In the genomic region with DNA sequence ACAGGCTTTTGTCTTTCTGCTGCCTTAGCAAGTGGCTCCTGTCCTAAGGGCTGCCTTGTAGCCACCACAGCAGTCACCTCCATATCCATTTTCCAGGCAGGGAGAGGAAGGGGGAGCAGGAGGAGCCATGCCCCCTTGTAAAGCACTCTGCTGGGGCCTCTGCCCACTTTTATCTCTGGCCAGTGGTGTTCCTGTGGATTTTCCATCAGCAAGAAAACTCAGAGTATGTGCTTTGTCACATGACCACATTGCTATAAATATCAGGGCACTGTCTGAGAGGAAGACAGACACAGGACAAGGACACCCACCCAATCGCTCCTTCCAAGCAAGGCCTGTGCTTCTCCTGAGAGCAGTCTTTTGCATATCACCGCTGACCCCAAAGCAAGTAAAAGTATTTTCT, we compare ENCODE assay signal across 21 mouse cellular contexts. TPM values are rescaled to one million over a fixed set of nuclear protein-coding genes. Genes with fewer than 3 reads are reported as not detected.
A peak's percentile ranks its signal among the peaks of the same experiment; 100 is the strongest.
DNase-seq lines count a peak whose midpoint lies in the region; ATAC-seq and TF ChIP-seq lines count a peak whose summit lies in the region.
"Had no signal": no experiment of that assay in that cellular context is flagged by ENCODE, and none has a peak within 500 bp of the region (broad histone marks: within the 10 kb centered on the region; RNA-seq: fewer than 3 reads in every experiment).

No protein-coding gene starts in this region.

- H3K36me3 ChIP-seq in intestine, embryonic 16.5 days (ENCODE audit: control insufficient read depth, insufficient read depth, low read length): no peaks in the 10 kb centered on the region
- no peaks in the 10 kb centered on the region for H3K36me3 ChIP-seq in intestine, embryonic 15.5 days
- peaks cover 11% of the 10 kb centered on the region for H3K36me3 ChIP-seq in embryonic facial prominence, embryonic 10.5 days (replicated peaks)
- no peaks in the 10 kb centered on the region; the same call in 1 of the 2 replicates for H3K36me3 ChIP-seq in heart, embryonic 11.5 days (ENCODE audit: control insufficient read depth, insufficient read depth, low read length)
- H3K36me3 ChIP-seq in heart, postnatal 0 days (replicated peaks; ENCODE audit: control insufficient read depth, insufficient read depth, low read length): peaks cover 16% of the 10 kb centered on the region; the same call in 1 of the 2 replicates
- H3K36me3 ChIP-seq: liver, embryonic 13.5 days had no signal

- peak; percentile 2 for DNase-seq in embryonic facial prominence, embryonic 10.5 days (ENCODE audit: low spot score)
- peak; percentile 70 for DNase-seq in heart, postnatal 0 days (ENCODE audit: low spot score)
- DNase-seq in adrenal gland, postnatal 25 days: no peak
- no peak for DNase-seq in cerebellum, adult 9-10 months
- no peak for DNase-seq in left cerebral cortex, adult 11 months (ENCODE audit: low spot score)
- DNase-seq: cerebellum, adult 11-12 months; gastrocnemius, postnatal 10 days; kidney, adult 8-10 months; kidney, postnatal 10 days; liver, embryonic 13.5 days; lung, adult 2 months; lung, postnatal 14 days; thymus, adult 18-20 months; thymus, postnatal 36 days had no signal

- H3K4me3 ChIP-seq in intestine, embryonic 16.5 days (ENCODE audit: low read length): no peak overlapping the region
- H3K4me3 ChIP-seq in intestine, embryonic 15.5 days (replicated peaks): no peak overlapping the region
- H3K4me3 ChIP-seq in embryonic facial prominence, embryonic 10.5 days: no peak overlapping the region
- H3K4me3 ChIP-seq in heart, embryonic 11.5 days (ENCODE audit: low read depth, low read length): no peak overlapping the region
- H3K4me3 ChIP-seq in heart, postnatal 0 days (ENCODE audit: low read depth, low read length): no peak overlapping the region
- H3K4me3 ChIP-seq: forebrain, embryonic 15.5 days; hindbrain, embryonic 12.5 days; left cerebral cortex, adult 2 months; liver, embryonic 13.5 days; midbrain, embryonic 10.5 days had no signal

- 0 out of 2 replicates have a peak, but pooled peaks have one; percentile 21 for ATAC-seq in intestine, embryonic 16.5 days
- ATAC-seq in intestine, embryonic 15.5 days: no peak
- ATAC-seq in heart, embryonic 11.5 days (replicated peaks; ENCODE audit: insufficient number of reproducible peaks, low FRiP score, low TSS enrichment): peak; percentile 78
- peak; percentile 94 for ATAC-seq in heart, postnatal 0 days (ENCODE audit: insufficient read depth, low read depth)
- ATAC-seq: forebrain, embryonic 15.5 days had no signal

- no peak for TF ChIP-seq CTCF in heart, postnatal 0 days (IDR thresholded peaks at IDR 0.05; ENCODE audit: low read depth)

- H3K4me1 ChIP-seq in intestine, embryonic 16.5 days (ENCODE audit: control insufficient read depth, insufficient read depth, low read length): no peaks in the 10 kb centered on the region
- no peaks in the 10 kb centered on the region for H3K4me1 ChIP-seq in intestine, embryonic 15.5 days (replicated peaks)
- H3K4me1 ChIP-seq in embryonic facial prominence, embryonic 10.5 days: peaks cover 12% of the 10 kb centered on the region
- peaks cover 16% of the 10 kb centered on the region for H3K4me1 ChIP-seq in heart, embryonic 11.5 days (ENCODE audit: control insufficient read depth, insufficient read depth, low read length)
- peaks cover 7% of the 10 kb centered on the region; the same call in 1 of the 2 replicates for H3K4me1 ChIP-seq in heart, postnatal 0 days (ENCODE audit: control insufficient read depth, insufficient read depth)
- H3K4me1 ChIP-seq: liver, embryonic 13.5 days had no signal

- no peak overlapping the region for H3K9ac ChIP-seq in intestine, embryonic 16.5 days (ENCODE audit: low read depth, low read length)
- H3K9ac ChIP-seq in intestine, embryonic 15.5 days: no peak overlapping the region
- H3K9ac ChIP-seq in heart, embryonic 11.5 days (ENCODE audit: low read depth, low read length): no peak overlapping the region
- H3K9ac ChIP-seq in heart, postnatal 0 days (replicated peaks; ENCODE audit: low read depth, low read length): no peak overlapping the region
- H3K9ac ChIP-seq: forebrain, embryonic 15.5 days; hindbrain, embryonic 12.5 days; liver, embryonic 13.5 days had no signal

- WGBS in intestine, embryonic 16.5 days: 73% methylated on average over 2 of the region's 2 CpGs
- 80% methylated on average over 2 of the region's 2 CpGs for WGBS in intestine, embryonic 15.5 days
- WGBS in embryonic facial prominence, embryonic 10.5 days: 98% methylated on average over 2 of the region's 2 CpGs
- 29% methylated on average over 2 of the region's 2 CpGs for WGBS in heart, embryonic 11.5 days (ENCODE audit: insufficient replicate concordance)
- 23% methylated on average over 2 of the region's 2 CpGs for WGBS in heart, postnatal 0 days

- H3K27me3 ChIP-seq in intestine, embryonic 16.5 days (replicated peaks; ENCODE audit: control insufficient read depth, insufficient read depth, low read length): no peaks in the 10 kb centered on the region
- H3K27me3 ChIP-seq in intestine, embryonic 15.5 days (replicated peaks): no peaks in the 10 kb centered on the region
- H3K27me3 ChIP-seq in embryonic facial prominence, embryonic 10.5 days (replicated peaks; ENCODE audit: low read depth, poor library complexity, severe bottlenecking): no peaks in the 10 kb centered on the region
- no peaks in the 10 kb centered on the region for H3K27me3 ChIP-seq in heart, embryonic 11.5 days (ENCODE audit: control insufficient read depth, insufficient read depth, low read length)
- H3K27me3 ChIP-seq in heart, postnatal 0 days (ENCODE audit: control insufficient read depth, insufficient read depth, low read length): no peaks in the 10 kb centered on the region
- H3K27me3 ChIP-seq: forebrain, embryonic 15.5 days; hindbrain, embryonic 12.5 days; liver, embryonic 13.5 days had no signal

- no peaks in the 10 kb centered on the region for H3K9me3 ChIP-seq in intestine, embryonic 16.5 days (ENCODE audit: control insufficient read depth, low read length)
- H3K9me3 ChIP-seq in intestine, embryonic 15.5 days: no peaks in the 10 kb centered on the region
- H3K9me3 ChIP-seq in embryonic facial prominence, embryonic 10.5 days: no peaks in the 10 kb centered on the region
- H3K9me3 ChIP-seq in heart, embryonic 11.5 days (replicated peaks; ENCODE audit: control insufficient read depth, low read length): no peaks in the 10 kb centered on the region
- no peaks in the 10 kb centered on the region for H3K9me3 ChIP-seq in heart, postnatal 0 days (replicated peaks; ENCODE audit: control insufficient read depth, low read length)
- H3K9me3 ChIP-seq: forebrain, embryonic 15.5 days; hindbrain, embryonic 12.5 days; liver, embryonic 13.5 days; midbrain, embryonic 10.5 days had no signal

- TF ChIP-seq EP300 in heart, postnatal 0 days (IDR thresholded peaks at IDR 0.05; ENCODE audit: low read depth): 0 out of 2 replicates have a peak, but pooled peaks have one; percentile 34

- H3K4me2 ChIP-seq in intestine, embryonic 16.5 days (ENCODE audit: low read depth, low read length): no peak overlapping the region
- no peak overlapping the region for H3K4me2 ChIP-seq in intestine, embryonic 15.5 days (replicated peaks)
- 0 out of 2 replicates have a peak overlapping the region, but pooled peaks have one; percentile 3 for H3K4me2 ChIP-seq in heart, embryonic 11.5 days
- no peak overlapping the region for H3K4me2 ChIP-seq in heart, postnatal 0 days (ENCODE audit: low read depth, low read length)
- H3K4me2 ChIP-seq: forebrain, embryonic 15.5 days; hindbrain, embryonic 12.5 days; liver, embryonic 13.5 days had no signal

- H3K27ac ChIP-seq in intestine, embryonic 16.5 days (ENCODE audit: low read length): no peak overlapping the region
- H3K27ac ChIP-seq in intestine, embryonic 15.5 days: no peak overlapping the region
- no peak overlapping the region for H3K27ac ChIP-seq in embryonic facial prominence, embryonic 10.5 days (replicated peaks)
- H3K27ac ChIP-seq in heart, embryonic 11.5 days (ENCODE audit: low read depth, low read length): peak overlapping the region; percentile 76
- H3K27ac ChIP-seq in heart, postnatal 0 days (ENCODE audit: low read depth): peak overlapping the region; percentile 67
- H3K27ac ChIP-seq: forebrain, embryonic 15.5 days; hindbrain, embryonic 12.5 days; left cerebral cortex, adult 2 months; liver, embryonic 13.5 days; midbrain, embryonic 10.5 days had no signal

RNA-seq across cellular contexts. Expression of a gene that starts 45.1 kb away (rescaled TPM):
- polyA plus RNA-seq in intestine, embryonic 16.5 days (2015; fragmentation: Nextera tagmentation; extraction: Ambion mirVana): 61.4 and 62.7 TPM in 2 replicates
- polyA plus RNA-seq in intestine, embryonic 15.5 days (2015; fragmentation: Nextera tagmentation; extraction: Ambion mirVana): 68.0 and 73.8 TPM in 2 replicates
- polyA plus RNA-seq in embryonic facial prominence, embryonic 10.5 days (2016; fragmentation: Nextera tagmentation; extraction: Ambion mirVana): 86.6 and 89.3 TPM in 2 replicates
- 56.0 and 60.4 TPM in 2 replicates for polyA plus RNA-seq in heart, embryonic 11.5 days (2014; fragmentation: Nextera tagmentation; extraction: Ambion mirVana)
- 62.1 and 75.0 TPM in 2 replicates for total RNA-seq in heart, postnatal 0 days (2014; rRNA removed; ENCODE audit: low replicate concordance)
- polyA plus RNA-seq in heart, postnatal 0 days (2015; fragmentation: Nextera tagmentation; extraction: Ambion mirVana): 33.8 and 35.9 TPM in 2 replicates
- 63.4 and 63.7 TPM in 2 replicates for total RNA-seq in adrenal gland, postnatal 25 days (2021)

Comparison
In these comparisons a context has a peak if more than half of its experiments do, and no peak if none do; other contexts are left out.
1. H3K27ac ChIP-seq: peak in heart, embryonic 11.5 days (single experiment) and heart, postnatal 0 days (single experiment); none in intestine, embryonic 16.5 days (single experiment), intestine, embryonic 15.5 days (single experiment) and embryonic facial prominence, embryonic 10.5 days (single experiment).
2. DNase-seq: peak in embryonic facial prominence, embryonic 10.5 days (single experiment) and heart, postnatal 0 days (single experiment); none in adrenal gland, postnatal 25 days (single experiment), cerebellum, adult 9-10 months (single experiment) and left cerebral cortex, adult 11 months (single experiment).